Mouse (Mus musculus): ENCODE measurements around the gene Cenpo. TPM values are rescaled to one million over a fixed set of nuclear protein-coding genes. Genes with fewer than 3 reads are reported as not detected.

Cenpo gene
- total RNA-seq, 4 experiments from 2014 or later = 8.3 to 15.3 (median 12.2) TPM

Other genes starting within 250 kb of the Cenpo start
- 1 to 10 TPM; 2.1 to 4.9 (median 3.8) TPM for gene Efr3b, start 195.4 kb downstream of the Cenpo start, total RNA-seq (2022)
- gene Dnajc27, start 151.7 kb downstream of the Cenpo start, total RNA-seq (2022) = 1 to 10 TPM; 5.2 to 7.1 (median 6.6) TPM
- 10 to 100 TPM; 40.5 to 52.1 (median 41.5) TPM for gene Adcy3, start 101.2 kb downstream of the Cenpo start, total RNA-seq (2022)
- gene Ptrhd1, start 267 bp downstream of the Cenpo start, total RNA-seq (2022) = 1 to 10 TPM; 7.0 to 9.4 (median 8.5) TPM
- 10 to 100 TPM; 33.7 to 62.3 (median 46.2) TPM for gene Ncoa1, start 242.9 kb upstream of the Cenpo start, total RNA-seq (2022)